Mouse (Mus musculus) lung, adult 2 months (tissue): ENCODE data around the gene Lgals8. TPM values are rescaled to one million over a fixed set of nuclear protein-coding genes. Genes with fewer than 3 reads are reported as not detected.
"Not testable (repeated sequence)": the region's sequence is repeated elsewhere in the genome, so short reads cannot be mapped to it uniquely, and the experiment has no call there.

ENCODE experiments used
- DNase-seq: peaks from one replicate; pipeline ENCODE4 v3.0.0; 2022
- H3K4me1 ChIP-seq: fragments of 200-500 bp; 2 replicates; pipeline ENCODE4 v1.6.1; 2011; ENCODE audit warnings: low read length; ENCODE audit not compliant: control insufficient read depth, insufficient read depth
- H3K4me3 ChIP-seq: fragments of 200-500 bp; replicated peaks from 2 replicates; pipeline ENCODE3; 2011; ENCODE audit warnings: low read depth, mild to moderate bottlenecking, control low read depth, low read length; ENCODE audit errors: extremely low read depth
- CTCF ChIP-seq: fragments of 200-500 bp; IDR thresholded peaks from 2 replicates; pipeline ENCODE4 v1.5.1; 2011; ENCODE audit warnings: mild to moderate bottlenecking, low read length, control low read depth; ENCODE audit not compliant: insufficient read depth
- POLR2A ChIP-seq: fragments of 200-500 bp; IDR thresholded peaks from 2 replicates; pipeline ENCODE4 v1.6.1; 2011; ENCODE audit warnings: low read depth, mild to moderate bottlenecking, control low read depth, low read length, borderline replicate concordance; ENCODE audit errors: extremely low read depth
- WGBS: fragments of 180-500 bp; shearing (Covaris S2); methylation state at CpG from one replicate; pipeline ENCODE4 v1.1.7; 2018; 5-methylcytosine and 5-hydroxymethylcytosine counted together
- polyA plus RNA-seq: library from polyadenylated mRNA; depleted of rRNA; stranded (reverse); fragments of >200 nt; gene quantifications from 2 replicates; pipeline ENCODE4 v1.2.3, GENCODE M21; 2012

The Lgals8 gene
- polyA plus RNA-seq, 1 experiment, result 36.3 TPM

DNA sequence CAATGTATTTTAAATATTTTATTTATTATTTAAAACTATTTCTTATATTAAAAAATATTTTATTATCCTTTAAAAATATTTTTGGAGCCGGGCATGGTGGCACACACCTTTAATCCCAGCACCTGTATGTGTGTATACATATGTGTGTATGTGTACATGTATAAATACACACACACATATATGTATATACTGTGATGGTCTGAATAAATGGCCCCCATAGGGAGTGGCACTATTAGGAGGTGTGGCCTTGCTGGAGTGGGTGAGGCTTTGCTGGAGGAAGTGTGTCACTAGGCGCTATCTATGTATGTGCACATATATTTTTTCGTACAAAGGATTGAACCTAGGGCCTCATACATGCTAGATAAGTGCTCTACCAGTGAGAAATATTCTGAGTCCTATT lies 27.8 kb upstream of the Lgals8 start:
- TF ChIP-seq CTCF (no peak), POLR2A (no peak)
- no peak overlapping the region for H3K4me3 ChIP-seq
- no peaks in the 10 kb centered on the region for H3K4me1 ChIP-seq
- 86% methylated on average over 3 of the region's 3 CpGs for WGBS
- DNase-seq, result no peak

DNA sequence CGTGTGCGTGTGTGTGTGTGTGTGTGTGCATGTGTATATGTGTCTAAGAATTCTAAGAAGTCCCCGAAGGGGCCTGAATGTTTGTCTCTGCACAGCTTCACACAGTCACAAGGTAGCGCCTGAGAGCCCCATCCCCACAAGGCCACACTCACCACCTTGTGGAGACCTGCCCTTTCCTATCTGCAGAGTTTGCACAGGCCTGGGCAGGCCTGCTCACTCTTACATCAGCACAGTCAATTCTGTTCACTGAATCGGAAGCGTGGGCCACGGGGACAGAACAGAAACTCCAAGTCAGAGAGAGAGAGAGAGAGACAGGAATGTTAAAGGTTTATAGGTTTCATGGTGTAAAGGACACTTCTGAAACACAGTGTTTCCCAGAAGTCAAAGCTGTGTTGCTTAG lies 20.9 kb upstream of the Lgals8 start:
- no peaks in the 10 kb centered on the region for H3K4me1 ChIP-seq
- DNase-seq, result no peak
- H3K4me3 ChIP-seq, result no peak overlapping the region
- WGBS, result 78% methylated on average over 7 of the region's 7 CpGs
- TF ChIP-seq CTCF, result no peak
- no peak for TF ChIP-seq POLR2A

DNA sequence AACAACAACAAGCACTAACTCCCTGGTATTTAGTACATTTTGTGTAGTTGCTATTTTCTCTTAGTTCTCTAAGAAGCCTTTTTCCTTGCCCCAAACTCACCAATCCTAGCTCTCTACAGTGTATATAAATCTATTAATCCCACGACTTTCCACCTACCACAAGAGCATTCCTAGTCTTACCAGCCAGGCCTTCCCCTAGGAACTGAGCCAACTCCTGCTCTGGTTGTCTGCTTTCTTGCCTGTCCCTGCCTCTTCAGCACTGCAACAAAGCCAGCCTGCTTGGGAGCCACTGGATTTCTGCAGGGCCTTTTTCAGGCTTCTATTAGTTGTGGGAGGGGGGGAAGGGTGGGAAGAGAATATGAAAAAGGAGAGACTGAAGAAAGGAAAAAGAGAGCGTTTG lies 20.5 kb upstream of the Lgals8 start:
- 71% methylated on average over 2 of the region's 2 CpGs for WGBS
- no peaks in the 10 kb centered on the region for H3K4me1 ChIP-seq
- H3K4me3 ChIP-seq, result no peak overlapping the region
- TF ChIP-seq POLR2A, result no peak
- no peak for TF ChIP-seq CTCF
- no peak for DNase-seq

DNA sequence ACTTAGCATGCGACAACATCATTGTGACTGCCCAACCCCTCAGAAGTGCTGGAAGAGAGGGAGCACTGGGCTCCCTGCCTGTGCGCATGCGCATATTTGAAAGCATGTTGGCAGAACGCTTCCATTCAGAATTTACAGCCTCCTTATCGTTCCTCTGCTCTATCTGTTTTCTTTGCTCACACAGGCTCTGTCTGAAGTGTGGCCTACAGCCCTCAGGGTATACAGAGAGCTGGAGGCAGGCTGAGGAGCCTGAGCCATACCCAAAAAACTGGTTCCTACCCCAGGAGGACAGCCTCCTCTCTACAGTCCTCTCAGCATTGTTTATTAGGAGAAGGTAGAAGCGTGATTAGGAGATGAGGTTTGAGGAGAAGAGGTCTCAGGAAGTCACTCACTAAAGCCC lies 15.1 kb upstream of the Lgals8 start:
- no peak overlapping the region for H3K4me3 ChIP-seq
- H3K4me1 ChIP-seq, result no peaks in the 10 kb centered on the region
- 77% methylated on average over 6 of the region's 6 CpGs for WGBS
- TF ChIP-seq POLR2A, result no peak
- TF ChIP-seq CTCF, result no peak
- no peak for DNase-seq

DNA sequence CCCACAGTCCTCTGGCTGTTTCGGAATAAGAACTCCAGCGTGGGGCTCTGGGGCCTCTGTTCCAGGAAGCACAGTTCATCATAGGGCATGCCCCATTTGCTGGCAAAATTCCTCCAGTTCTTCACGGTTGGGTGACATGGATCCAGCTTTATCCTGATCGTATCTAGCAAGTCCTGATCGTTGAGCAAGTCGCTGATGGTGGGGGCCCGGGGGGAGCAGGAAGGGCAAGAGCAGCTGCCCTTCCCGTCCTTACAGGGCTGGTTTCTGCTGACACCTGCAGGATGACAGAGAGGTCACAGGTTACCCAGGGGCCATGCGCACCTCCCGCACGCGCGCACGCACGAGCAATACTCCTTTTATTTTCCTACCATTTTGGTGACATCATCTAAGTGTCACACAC lies 13.6 kb upstream of the Lgals8 start:
- WGBS, result 82% methylated on average over 15 of the region's 15 CpGs
- Histone ChIP-seq H3K4me3 (no peak overlapping the region), H3K4me1 (no peaks in the 10 kb centered on the region)
- no peak for DNase-seq
- no peak for TF ChIP-seq CTCF
- no peak for TF ChIP-seq POLR2A

DNA sequence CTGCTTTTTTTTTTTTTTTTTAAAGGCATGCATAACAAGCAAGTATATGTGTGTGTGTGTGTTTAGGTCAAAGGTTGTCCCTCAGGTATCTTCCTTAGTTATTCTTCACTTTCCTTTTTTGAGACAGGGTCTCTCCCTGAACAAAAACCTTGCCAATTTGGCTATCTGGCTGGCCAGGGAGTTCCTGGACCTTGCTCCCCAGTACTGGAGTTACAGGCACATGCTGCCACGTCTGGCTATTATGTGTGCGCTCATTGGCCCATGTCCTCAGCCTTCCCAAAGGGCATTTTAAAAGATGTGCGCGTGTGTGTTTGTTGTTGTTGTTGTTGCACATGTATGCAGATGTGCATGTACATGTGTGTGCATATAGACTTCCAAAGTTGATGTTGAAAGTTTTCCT lies 12.1 kb upstream of the Lgals8 start:
- DNase-seq, result no peak
- 93% methylated on average over 4 of the region's 4 CpGs for WGBS
- TF ChIP-seq POLR2A, result no peak
- no peak for TF ChIP-seq CTCF
- H3K4me3 ChIP-seq, result no peak overlapping the region
- H3K4me1 ChIP-seq, result no peaks in the 10 kb centered on the region

DNA sequence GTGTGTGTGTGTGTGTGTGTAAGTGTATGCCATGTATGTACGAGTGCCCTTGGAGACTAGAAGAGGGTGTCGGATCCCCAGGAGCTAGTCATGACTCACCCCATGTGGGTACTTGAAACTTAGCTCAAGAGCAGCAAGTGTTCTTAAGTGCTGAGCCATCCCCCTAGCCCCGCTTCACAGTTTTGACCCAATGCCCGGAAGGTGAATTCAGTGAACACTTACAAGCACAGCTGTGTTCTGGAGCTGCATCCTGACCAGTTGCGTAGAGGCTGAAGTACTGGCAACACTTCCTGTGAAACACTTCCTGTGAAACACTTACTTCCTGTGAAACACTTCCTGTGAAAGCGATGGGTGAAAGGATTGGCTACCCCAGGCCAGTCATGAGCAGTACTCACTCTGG lies 10.5 kb upstream of the Lgals8 start:
- 39% methylated on average over 6 of the region's 6 CpGs for WGBS

DNA sequence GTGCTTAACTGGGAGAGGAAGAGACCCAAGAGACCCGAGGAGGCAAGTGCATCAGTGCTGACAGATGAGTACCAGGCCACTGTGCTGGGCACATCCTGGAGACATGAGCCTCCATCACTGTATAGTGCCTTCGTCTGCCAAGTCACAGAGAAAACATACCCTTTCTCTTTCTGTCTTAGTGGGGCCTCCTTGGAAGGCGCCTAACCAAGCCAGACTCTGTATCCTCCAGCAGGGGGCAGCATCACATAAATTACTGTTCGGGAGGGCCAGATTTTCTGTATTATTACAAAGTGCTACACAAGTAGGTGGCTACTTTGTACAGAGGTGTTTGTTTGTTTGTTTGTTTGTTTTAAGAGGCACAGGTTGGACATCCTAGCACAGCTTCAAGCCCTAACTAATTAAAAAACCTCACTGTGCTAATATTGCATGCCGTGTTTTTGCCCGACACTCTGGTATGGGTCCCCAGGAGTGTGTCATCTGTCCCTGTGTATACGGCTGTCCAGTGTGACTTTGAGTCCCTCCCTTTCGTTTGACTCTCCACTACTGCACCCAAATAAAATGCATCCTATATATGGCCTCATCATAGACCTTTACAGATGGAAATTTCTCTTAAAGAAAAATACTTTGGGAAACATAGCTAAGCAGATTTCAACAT lies 9.1 kb upstream of the Lgals8 start:
- DNase-seq, result peak; percentile 74
- TF ChIP-seq CTCF, result peak; percentile 64
- TF ChIP-seq POLR2A, result no peak
- Histone ChIP-seq H3K4me3 (no peak overlapping the region), H3K4me1 (no peaks in the 10 kb centered on the region)
- 34% methylated on average over 8 of the region's 8 CpGs for WGBS

More for the DNA sequence above, 10.5 kb upstream of the Lgals8 start:
- no peaks in the 10 kb centered on the region for H3K4me1 ChIP-seq
- TF ChIP-seq CTCF, result no peak
- TF ChIP-seq POLR2A, result no peak
- H3K4me3 ChIP-seq, result no peak overlapping the region
- peak; percentile 45 for DNase-seq

DNA sequence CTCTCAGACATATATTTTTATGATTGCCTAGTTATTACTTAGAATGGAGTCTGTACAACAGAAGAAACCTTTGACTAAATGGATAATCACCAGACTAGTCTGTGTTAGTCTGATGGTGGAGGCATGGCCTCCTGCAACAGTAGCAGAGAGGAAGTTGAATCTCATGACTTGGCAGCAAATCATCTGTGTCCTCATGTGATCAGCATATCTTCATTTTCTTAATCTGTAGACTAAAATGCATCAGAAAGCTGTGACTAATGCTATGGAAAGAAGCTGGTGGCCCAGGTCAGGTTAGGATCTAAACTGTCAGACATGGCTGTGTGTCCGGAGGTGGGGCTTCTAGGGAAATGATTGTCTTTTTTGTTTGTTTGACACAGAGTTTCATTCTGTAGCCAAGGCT lies 3.7 kb upstream of the Lgals8 start:
- no peak overlapping the region for H3K4me3 ChIP-seq
- 82% methylated on average over 1 of the region's 1 CpGs for WGBS
- no peaks in the 10 kb centered on the region for H3K4me1 ChIP-seq
- DNase-seq, result no peak
- no peak for TF ChIP-seq POLR2A
- no peak for TF ChIP-seq CTCF

DNA sequence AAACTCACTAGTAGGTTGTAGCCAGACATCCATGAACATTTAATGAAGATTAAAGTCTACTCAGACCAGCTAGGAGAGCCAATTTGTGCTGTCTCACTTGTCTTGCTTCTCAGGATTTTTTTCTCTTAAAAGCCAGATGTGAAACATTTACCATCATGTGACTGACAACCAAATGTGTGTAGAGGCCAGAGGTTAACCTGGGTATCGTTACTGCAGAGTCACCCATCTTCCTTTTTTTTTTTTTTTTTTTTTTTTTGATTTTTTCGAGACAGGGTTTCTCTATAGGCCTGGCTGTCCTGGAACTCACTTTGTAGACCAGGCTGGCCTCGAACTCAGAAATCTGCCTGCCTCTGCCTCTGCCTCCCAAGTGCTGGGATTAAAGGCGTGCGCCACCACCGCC lies 585 bp downstream of the Lgals8 start:
- DNase-seq, H3K4me1 ChIP-seq, H3K4me3 ChIP-seq: not testable (repeated sequence)
- 79% methylated on average over 6 of the region's 6 CpGs for WGBS
